10 mouse cellular contexts compared by ENCODE assay signal in genomic region chr9:113645837-113646169, GRCm38 (mm10).
DNase-seq lines count a peak whose midpoint lies in the region; ATAC-seq and TF ChIP-seq lines count a peak whose summit lies in the region.
"Had no signal": no experiment of that assay in that cellular context is flagged by ENCODE, and none has a peak within 500 bp of the region (broad histone marks: within the 10 kb centered on the region; RNA-seq: fewer than 3 reads in every experiment).

No protein-coding gene starts in this region.

- no peaks in the 10 kb centered on the region; the same call in 1 of the 2 replicates for H3K4me1 ChIP-seq in embryonic facial prominence, embryonic 11.5 days (ENCODE audit: control insufficient read depth, insufficient read depth, low read length)
- peaks cover 10% of the 10 kb centered on the region for H3K4me1 ChIP-seq in embryonic facial prominence, embryonic 10.5 days
- no peaks in the 10 kb centered on the region for H3K4me1 ChIP-seq in lung, embryonic 14.5 days (ENCODE audit: insufficient read depth)
- H3K4me1 ChIP-seq in stomach, postnatal 0 days (replicated peaks; ENCODE audit: control insufficient read depth, insufficient read depth) = no peaks in the 10 kb centered on the region
- H3K4me1 ChIP-seq: embryonic facial prominence, embryonic 13.5 days; liver, embryonic 15.5 days had no signal

- H3K9ac ChIP-seq in embryonic facial prominence, embryonic 11.5 days (replicated peaks; ENCODE audit: low read length) = no peak overlapping the region
- no peak overlapping the region for H3K9ac ChIP-seq in lung, embryonic 14.5 days
- no peak overlapping the region for H3K9ac ChIP-seq in stomach, postnatal 0 days (ENCODE audit: low read length)
- H3K9ac ChIP-seq: embryonic facial prominence, embryonic 13.5 days; liver, embryonic 15.5 days had no signal

- H3K4me3 ChIP-seq in embryonic facial prominence, embryonic 11.5 days (ENCODE audit: low read depth, low read length) = no peak overlapping the region
- no peak overlapping the region for H3K4me3 ChIP-seq in embryonic facial prominence, embryonic 10.5 days
- H3K4me3 ChIP-seq in lung, embryonic 14.5 days (ENCODE audit: low read depth, low read length) = no peak overlapping the region
- no peak overlapping the region for H3K4me3 ChIP-seq in stomach, postnatal 0 days (ENCODE audit: low read depth, low read length)
- H3K4me3 ChIP-seq: embryonic facial prominence, embryonic 13.5 days; liver, embryonic 15.5 days had no signal

- intact Hi-C loops in left cerebral cortex, postnatal 25 days (cut with DNase I) = loop anchor here (5.0 to 10.0 kb wide), 2 partner anchors 921 to 1709 kb away; no protein-coding TSS in a partner anchor

- no peak overlapping the region for H3K27ac ChIP-seq in embryonic facial prominence, embryonic 11.5 days (replicated peaks; ENCODE audit: low read depth, low read length)
- no peak overlapping the region for H3K27ac ChIP-seq in embryonic facial prominence, embryonic 10.5 days (replicated peaks)
- no peak overlapping the region for H3K27ac ChIP-seq in lung, embryonic 14.5 days (ENCODE audit: low read depth)
- no peak overlapping the region for H3K27ac ChIP-seq in stomach, postnatal 0 days (replicated peaks)
- H3K27ac ChIP-seq: embryonic facial prominence, embryonic 13.5 days; liver, embryonic 15.5 days had no signal

- no peaks in the 10 kb centered on the region for H3K9me3 ChIP-seq in embryonic facial prominence, embryonic 11.5 days (replicated peaks; ENCODE audit: control insufficient read depth, low read length)
- H3K9me3 ChIP-seq in embryonic facial prominence, embryonic 10.5 days = no peaks in the 10 kb centered on the region
- H3K9me3 ChIP-seq in lung, embryonic 14.5 days (ENCODE audit: low read depth, low read length) = no peaks in the 10 kb centered on the region
- no peaks in the 10 kb centered on the region for H3K9me3 ChIP-seq in stomach, postnatal 0 days (ENCODE audit: control insufficient read depth, low read length)
- H3K9me3 ChIP-seq: embryonic facial prominence, embryonic 13.5 days; liver, embryonic 15.5 days had no signal

- DNase-seq in embryonic facial prominence, embryonic 11.5 days (ENCODE audit: low spot score) = no peak
- DNase-seq in embryonic facial prominence, embryonic 10.5 days (ENCODE audit: low spot score) = no peak
- no peak for DNase-seq in lung, embryonic 14.5 days
- no peak for DNase-seq in lung, postnatal 14 days
- DNase-seq in stomach, postnatal 0 days (ENCODE audit: low spot score) = no peak
- DNase-seq in left cerebral cortex, postnatal 25 days (ENCODE audit: low spot score in 2 of 2) = no peak
- DNase-seq in adrenal gland, adult 8-10 months = no peak

- H3K36me3 ChIP-seq in embryonic facial prominence, embryonic 11.5 days (replicated peaks; ENCODE audit: control insufficient read depth, insufficient read depth, low read depth, low read length) = no peaks in the 10 kb centered on the region
- H3K36me3 ChIP-seq in embryonic facial prominence, embryonic 10.5 days (replicated peaks) = no peaks in the 10 kb centered on the region
- no peaks in the 10 kb centered on the region for H3K36me3 ChIP-seq in lung, embryonic 14.5 days (ENCODE audit: insufficient read depth)
- H3K36me3 ChIP-seq in stomach, postnatal 0 days (ENCODE audit: control insufficient read depth, insufficient read depth, low read length) = no peaks in the 10 kb centered on the region
- H3K36me3 ChIP-seq: embryonic facial prominence, embryonic 13.5 days; liver, embryonic 15.5 days had no signal

- H3K27me3 ChIP-seq in embryonic facial prominence, embryonic 11.5 days (ENCODE audit: control insufficient read depth, insufficient read depth, low read length) = no peaks in the 10 kb centered on the region
- no peaks in the 10 kb centered on the region for H3K27me3 ChIP-seq in embryonic facial prominence, embryonic 10.5 days (replicated peaks; ENCODE audit: low read depth, poor library complexity, severe bottlenecking)
- no peaks in the 10 kb centered on the region for H3K27me3 ChIP-seq in lung, embryonic 14.5 days (ENCODE audit: insufficient read depth, low read length)
- H3K27me3 ChIP-seq in stomach, postnatal 0 days (ENCODE audit: control insufficient read depth, insufficient read depth, low read length) = no peaks in the 10 kb centered on the region
- H3K27me3 ChIP-seq: embryonic facial prominence, embryonic 13.5 days; liver, embryonic 15.5 days had no signal

- WGBS in embryonic facial prominence, embryonic 11.5 days = 32% methylated on average over 5 of the region's 5 CpGs
- WGBS in embryonic facial prominence, embryonic 10.5 days = 41% methylated on average over 5 of the region's 5 CpGs
- 33% methylated on average over 5 of the region's 5 CpGs for WGBS in lung, embryonic 14.5 days
- WGBS in stomach, postnatal 0 days = 34% methylated on average over 5 of the region's 5 CpGs

- ATAC-seq in embryonic facial prominence, embryonic 11.5 days (replicated peaks; ENCODE audit: insufficient number of reproducible peaks, low FRiP score, low TSS enrichment, low read depth) = peak; percentile 50; the same call in 1 of the 2 replicates
- peak; percentile 58; the same call in 1 of the 2 replicates for ATAC-seq in lung, embryonic 14.5 days (ENCODE audit: insufficient read depth)
- ATAC-seq in megakaryocyte progenitor cell, adult 5-6 weeks (replicated peaks; ENCODE audit: poor library complexity) = 0 out of 2 replicates have a peak, but pooled peaks have one; percentile 10
- 0 out of 2 replicates have a peak, but pooled peaks have one; percentile 34 for ATAC-seq in stomach, postnatal 0 days (ENCODE audit: low FRiP score, low TSS enrichment)

- no peak overlapping the region for H3K4me2 ChIP-seq in embryonic facial prominence, embryonic 11.5 days (ENCODE audit: low read depth, low read length)
- H3K4me2 ChIP-seq in lung, embryonic 14.5 days = no peak overlapping the region
- H3K4me2 ChIP-seq in stomach, postnatal 0 days (replicated peaks; ENCODE audit: low read depth) = no peak overlapping the region
- H3K4me2 ChIP-seq: embryonic facial prominence, embryonic 13.5 days; liver, embryonic 15.5 days had no signal

- no peak for TF ChIP-seq CTCF in lung, embryonic 14.5 days (IDR thresholded peaks at IDR 0.05; ENCODE audit: low read depth)
- no peak for TF ChIP-seq CTCF in stomach, postnatal 0 days (IDR thresholded peaks at IDR 0.05; ENCODE audit: low read depth)

- TF ChIP-seq EP300 in stomach, postnatal 0 days (optimal IDR thresholded peaks at IDR 0.05) = no peak
